Mouse (Mus musculus) embryonic facial prominence, embryonic 12.5 days (tissue): ENCODE measurements around the gene Fbxo41. TPM values are rescaled to one million over a fixed set of nuclear protein-coding genes. Genes with fewer than 3 reads are reported as not detected.
A peak's percentile ranks its signal among the peaks of the same experiment; 100 is the strongest.

Source experiments
- ATAC-seq: fragments of 200-750 bp; cut with Nextera tagmentation; 2 replicates; pipeline ENCODE4 v1.8.0; 2017; ENCODE audit not compliant: insufficient number of reproducible peaks, insufficient read depth, low FRiP score, low TSS enrichment
- H3K27ac ChIP-seq: fragments of 300-500 bp; sonication (generic); 2 replicates; pipeline ENCODE4 v1.5.1; 2016; ENCODE audit warnings: mild to moderate bottlenecking
- H3K27me3 ChIP-seq: fragments of 300-500 bp; sonication (generic); 2 replicates; pipeline ENCODE4 v1.6.1; 2016; ENCODE audit warnings: mild to moderate bottlenecking, moderate library complexity
- H3K36me3 ChIP-seq: fragments of 300-500 bp; sonication (generic); 2 replicates; pipeline ENCODE4 v1.6.1; 2016; ENCODE audit warnings: mild to moderate bottlenecking
- H3K4me1 ChIP-seq: fragments of 300-500 bp; sonication (generic); 2 replicates; pipeline ENCODE4 v1.6.1; 2016
- H3K4me2 ChIP-seq: fragments of 300-500 bp; sonication (generic); replicated peaks from 2 replicates; pipeline ENCODE4 v1.6.1; 2016; ENCODE audit warnings: mild to moderate bottlenecking, moderate library complexity
- H3K4me3 ChIP-seq: fragments of 300-500 bp; sonication (generic); 2 replicates; pipeline ENCODE4 v1.5.1; 2016; ENCODE audit warnings: mild to moderate bottlenecking
- H3K9ac ChIP-seq: fragments of 300-500 bp; sonication (generic); 2 replicates; pipeline ENCODE4 v1.6.1; 2016; ENCODE audit warnings: mild to moderate bottlenecking, moderate library complexity
- H3K9me3 ChIP-seq: fragments of 300-500 bp; sonication (generic); 2 replicates; pipeline ENCODE4 v1.6.1; 2016; ENCODE audit warnings: mild to moderate bottlenecking, moderate library complexity
- WGBS: fragments of 180-500 bp; shearing (Covaris S2); methylation state at CpG from one replicate; pipeline ENCODE4 v1.1.7; 2016; 5-methylcytosine and 5-hydroxymethylcytosine counted together
- polyA plus RNA-seq: library from polyadenylated mRNA; unstranded; fragments of >200 nt; fragmentation: Nextera tagmentation; extraction: Ambion mirVana; gene quantifications from 2 replicates; pipeline ENCODE4 v1.2.1, GENCODE M21; 2016

The Fbxo41 gene
- polyA plus RNA-seq = 0.82 and 0.83 TPM in 2 replicates

GRCm38 (mm10) chr6:85502911-85503250 lies at the start of gene Fbxo41:
Gene Fbxo41 (minus strand): TSS chr6:85502994.
- peak within 1 kb of the TSS; percentile 64 for H3K9ac ChIP-seq
- ATAC-seq = peak; percentile 59; the same call in 1 of the 2 replicates
- H3K9me3 ChIP-seq = no peaks in the 10 kb centered on the region
- H3K27me3 ChIP-seq = peaks cover 32% of the 10 kb centered on the region
- WGBS = 0% methylated on average over 15 of the region's 22 CpGs
- H3K27ac ChIP-seq = no peak within 1 kb of the TSS
- peaks cover 14% of the 10 kb centered on the region for H3K4me1 ChIP-seq
- peak within 1 kb of the TSS; percentile 77 for H3K4me2 ChIP-seq
- no peaks in the 10 kb centered on the region for H3K36me3 ChIP-seq
- peak within 1 kb of the TSS; percentile 64 for H3K4me3 ChIP-seq

GRCm38 (mm10) chr6:85547642-85548041 lies 44.8 kb upstream of the Fbxo41 start:
- H3K9ac ChIP-seq = no peak overlapping the region
- H3K27ac ChIP-seq = no peak overlapping the region
- H3K36me3 ChIP-seq = no peaks in the 10 kb centered on the region
- H3K9me3 ChIP-seq = no peaks in the 10 kb centered on the region
- no peaks in the 10 kb centered on the region for H3K4me1 ChIP-seq
- ATAC-seq = no peak
- WGBS = 84% methylated on average over 5 of the region's 5 CpGs
- H3K4me3 ChIP-seq = no peak overlapping the region
- no peaks in the 10 kb centered on the region for H3K27me3 ChIP-seq
- no peak overlapping the region for H3K4me2 ChIP-seq

GRCm38 (mm10) chr6:85544251-85544881 lies 41.6 kb upstream of the Fbxo41 start:
- Histone ChIP-seq H3K4me3 (no peak overlapping the region), H3K4me2 (no peak overlapping the region), H3K9me3 (no peaks in the 10 kb centered on the region), H3K9ac (no peak overlapping the region), H3K27ac (no peak overlapping the region), H3K36me3 (no peaks in the 10 kb centered on the region), H3K4me1 (no peaks in the 10 kb centered on the region), H3K27me3 (no peaks in the 10 kb centered on the region)
- no peak for ATAC-seq
- WGBS = 46% methylated on average over 13 of the region's 13 CpGs

- WGBS = 75% methylated on average over 10 of the region's 10 CpGs
- no peak for ATAC-seq
Observed at GRCm38 (mm10) chr6:85543351-85544175, 40.8 kb upstream of the Fbxo41 start.

GRCm38 (mm10) chr6:85522825-85523224 lies 20.0 kb upstream of the Fbxo41 start:
- no peak overlapping the region for H3K9ac ChIP-seq
- H3K27me3 ChIP-seq = no peaks in the 10 kb centered on the region
- 68% methylated on average over 2 of the region's 2 CpGs for WGBS
- H3K4me1 ChIP-seq = no peaks in the 10 kb centered on the region
- no peak overlapping the region for H3K4me2 ChIP-seq
- no peak overlapping the region for H3K4me3 ChIP-seq
- H3K27ac ChIP-seq = no peak overlapping the region
- no peak for ATAC-seq
- H3K36me3 ChIP-seq = no peaks in the 10 kb centered on the region
- H3K9me3 ChIP-seq = no peaks in the 10 kb centered on the region

More at GRCm38 (mm10) chr6:85543351-85544175, 40.8 kb upstream of the Fbxo41 start:
- Histone ChIP-seq H3K4me3 (no peak overlapping the region), H3K27ac (no peak overlapping the region), H3K36me3 (no peaks in the 10 kb centered on the region), H3K4me1 (no peaks in the 10 kb centered on the region), H3K27me3 (no peaks in the 10 kb centered on the region), H3K9me3 (no peaks in the 10 kb centered on the region), H3K4me2 (no peak overlapping the region), H3K9ac (no peak overlapping the region)

- Histone ChIP-seq H3K4me2 (no peak overlapping the region), H3K9ac (no peak overlapping the region), H3K4me1 (no peaks in the 10 kb centered on the region), H3K36me3 (no peaks in the 10 kb centered on the region), H3K9me3 (no peaks in the 10 kb centered on the region), H3K4me3 (no peak overlapping the region), H3K27ac (no peak overlapping the region), H3K27me3 (peaks cover 2% of the 10 kb centered on the region; the same call in 1 of the 2 replicates)
- no peak for ATAC-seq
- WGBS = 80% methylated on average over 5 of the region's 5 CpGs
Observed at GRCm38 (mm10) chr6:85522026-85522425, 19.2 kb upstream of the Fbxo41 start.

- Histone ChIP-seq H3K4me3 (no peak overlapping the region), H3K4me1 (peaks cover 9% of the 10 kb centered on the region; the same call in 1 of the 2 replicates), H3K36me3 (no peaks in the 10 kb centered on the region), H3K4me2 (no peak overlapping the region), H3K27me3 (peaks cover 41% of the 10 kb centered on the region), H3K27ac (no peak overlapping the region), H3K9me3 (no peaks in the 10 kb centered on the region), H3K9ac (no peak overlapping the region)
- no peak for ATAC-seq
- 57% methylated on average over 5 of the region's 5 CpGs for WGBS
Observed at GRCm38 (mm10) chr6:85518091-85518693, 15.4 kb upstream of the Fbxo41 start.

- no peak overlapping the region for H3K9ac ChIP-seq
- no peak overlapping the region for H3K4me2 ChIP-seq
- H3K36me3 ChIP-seq = no peaks in the 10 kb centered on the region
- H3K4me1 ChIP-seq = peaks cover 29% of the 10 kb centered on the region
- no peak overlapping the region for H3K27ac ChIP-seq
- H3K4me3 ChIP-seq = no peak overlapping the region
- 67% methylated on average over 4 of the region's 4 CpGs for WGBS
- H3K27me3 ChIP-seq = peaks cover 63% of the 10 kb centered on the region
- no peak for ATAC-seq
- H3K9me3 ChIP-seq = no peaks in the 10 kb centered on the region
Observed at GRCm38 (mm10) chr6:85515941-85516340, 13.1 kb upstream of the Fbxo41 start.

- peaks cover 29% of the 10 kb centered on the region for H3K4me1 ChIP-seq
- no peak within 1 kb of the TSS for H3K27ac ChIP-seq
- H3K4me2 ChIP-seq = peak within 1 kb of the TSS; percentile 76
- peaks cover 88% of the 10 kb centered on the region for H3K27me3 ChIP-seq
- H3K4me3 ChIP-seq = peak within 1 kb of the TSS; percentile 44
- ATAC-seq = no peak
- WGBS = under 1% methylated on average over 38 of the region's 38 CpGs
- no peaks in the 10 kb centered on the region for H3K9me3 ChIP-seq
- no peak within 1 kb of the TSS for H3K9ac ChIP-seq
- H3K36me3 ChIP-seq = no peaks in the 10 kb centered on the region
Observed at GRCm38 (mm10) chr6:85513531-85513910, 10.7 kb upstream of the Fbxo41 start, which contains the start of gene Egr4. Gene Egr4 (minus strand): TSS chr6:85513589.

- H3K4me1 ChIP-seq = peaks cover 29% of the 10 kb centered on the region
- under 1% methylated on average over 90 of the region's 90 CpGs for WGBS
- no peak for ATAC-seq
- H3K9me3 ChIP-seq = no peaks in the 10 kb centered on the region
- peak overlapping the region; percentile 44 for H3K4me3 ChIP-seq
- H3K9ac ChIP-seq = no peak overlapping the region
- H3K36me3 ChIP-seq = no peaks in the 10 kb centered on the region
- H3K4me2 ChIP-seq = peak overlapping the region; percentile 76
- H3K27me3 ChIP-seq = peaks cover 92% of the 10 kb centered on the region
- H3K27ac ChIP-seq = no peak overlapping the region
Observed at GRCm38 (mm10) chr6:85512577-85513530, 10.1 kb upstream of the Fbxo41 start.

- H3K27ac ChIP-seq = no peak overlapping the region
- H3K4me1 ChIP-seq = peaks cover 29% of the 10 kb centered on the region
- H3K36me3 ChIP-seq = no peaks in the 10 kb centered on the region
- H3K9me3 ChIP-seq = no peaks in the 10 kb centered on the region
- peak overlapping the region; percentile 24; the same call in 1 of the 2 replicates for H3K9ac ChIP-seq
- H3K27me3 ChIP-seq = peaks cover 90% of the 10 kb centered on the region
- peak overlapping the region; percentile 44 for H3K4me3 ChIP-seq
- WGBS = 2% methylated on average over 32 of the region's 36 CpGs
- peak overlapping the region; percentile 76 for H3K4me2 ChIP-seq
- ATAC-seq = no peak
Observed at GRCm38 (mm10) chr6:85512056-85512440, 9.3 kb upstream of the Fbxo41 start.
